Mouse (Mus musculus) embryonic facial prominence, embryonic 14.5 days (tissue): ENCODE results near the gene Map3k9. TPM values are rescaled to one million over a fixed set of nuclear protein-coding genes. Genes with fewer than 3 reads are reported as not detected.

Experiments used
- ATAC-seq: fragments of 200-750 bp; cut with Nextera tagmentation; 2 replicates; pipeline ENCODE4 v1.8.0; 2017; ENCODE audit warnings: low read depth, moderate number of reproducible peaks, moderate TSS enrichment
- DNase-seq: peaks from one replicate; pipeline ENCODE4 v3.0.0-alpha.2; 2015; ENCODE audit warnings: low spot score
- H3K27ac ChIP-seq: fragments of 300-500 bp; sonication (generic); replicated peaks from 2 replicates; pipeline ENCODE4 v1.5.1; 2014; ENCODE audit warnings: low read depth, mild to moderate bottlenecking, low read length, moderate library complexity
- H3K27me3 ChIP-seq: fragments of 300-500 bp; sonication (generic); replicated peaks from 2 replicates; pipeline ENCODE4 v1.6.1; 2014; ENCODE audit warnings: low read length; ENCODE audit not compliant: control insufficient read depth, insufficient read depth
- H3K36me3 ChIP-seq: fragments of 300-500 bp; sonication (generic); 2 replicates; pipeline ENCODE4 v1.6.1; 2014; ENCODE audit warnings: low read length, mixed read lengths; ENCODE audit not compliant: control insufficient read depth, insufficient read depth
- H3K4me1 ChIP-seq: fragments of 300-500 bp; sonication (generic); 2 replicates; pipeline ENCODE4 v1.6.1; 2014; ENCODE audit warnings: antibody characterized with exemption, low read length; ENCODE audit not compliant: control insufficient read depth, insufficient read depth
- H3K4me2 ChIP-seq: fragments of 300-500 bp; sonication (generic); 2 replicates; pipeline ENCODE4 v1.6.1; 2014; ENCODE audit warnings: low read depth, mild to moderate bottlenecking, low read length, moderate library complexity, mixed read lengths
- H3K4me3 ChIP-seq: fragments of 300-500 bp; sonication (generic); 2 replicates; pipeline ENCODE4 v1.5.1; 2014; ENCODE audit warnings: low read depth, mild to moderate bottlenecking, low read length
- H3K9ac ChIP-seq: fragments of 300-500 bp; sonication (generic); 2 replicates; pipeline ENCODE4 v1.6.1; 2014; ENCODE audit warnings: low read depth, mild to moderate bottlenecking, low read length, moderate library complexity, mixed read lengths
- H3K9me3 ChIP-seq: fragments of 300-500 bp; sonication (generic); 2 replicates; pipeline ENCODE4 v1.6.1; 2016; ENCODE audit warnings: low read length; ENCODE audit not compliant: control insufficient read depth
- WGBS: fragments of 180-500 bp; shearing (Covaris S2); extraction: QIAGEN DNeasy Blood & Tissue Kit; methylation state at CpG from one replicate; pipeline ENCODE4 v1.1.7; 2014; 5-methylcytosine and 5-hydroxymethylcytosine counted together
- polyA plus RNA-seq: library from polyadenylated mRNA; unstranded; fragments of >200 nt; fragmentation: Nextera tagmentation; extraction: Ambion mirVana; gene quantifications from 2 replicates; pipeline ENCODE4 v1.2.1, GENCODE M21; 2014

The Map3k9 gene
- polyA plus RNA-seq, 1 experiment from 2014 or later = 1.5 TPM

- Histone ChIP-seq H3K4me3 (no peak overlapping the region), H3K9ac (no peak overlapping the region), H3K9me3 (no peaks in the 10 kb centered on the region), H3K27ac (no peak overlapping the region), H3K4me2 (no peak overlapping the region), H3K27me3 (no peaks in the 10 kb centered on the region), H3K36me3 (no peaks in the 10 kb centered on the region), H3K4me1 (no peaks in the 10 kb centered on the region)
- no peak for ATAC-seq
- WGBS = 6% methylated on average over 7 of the region's 7 CpGs
- DNase-seq = peak; percentile 75
These were observed 15.6 kb upstream of the Map3k9 start for GRCm38 (mm10) chr12:81796541-81796940.

DNA sequence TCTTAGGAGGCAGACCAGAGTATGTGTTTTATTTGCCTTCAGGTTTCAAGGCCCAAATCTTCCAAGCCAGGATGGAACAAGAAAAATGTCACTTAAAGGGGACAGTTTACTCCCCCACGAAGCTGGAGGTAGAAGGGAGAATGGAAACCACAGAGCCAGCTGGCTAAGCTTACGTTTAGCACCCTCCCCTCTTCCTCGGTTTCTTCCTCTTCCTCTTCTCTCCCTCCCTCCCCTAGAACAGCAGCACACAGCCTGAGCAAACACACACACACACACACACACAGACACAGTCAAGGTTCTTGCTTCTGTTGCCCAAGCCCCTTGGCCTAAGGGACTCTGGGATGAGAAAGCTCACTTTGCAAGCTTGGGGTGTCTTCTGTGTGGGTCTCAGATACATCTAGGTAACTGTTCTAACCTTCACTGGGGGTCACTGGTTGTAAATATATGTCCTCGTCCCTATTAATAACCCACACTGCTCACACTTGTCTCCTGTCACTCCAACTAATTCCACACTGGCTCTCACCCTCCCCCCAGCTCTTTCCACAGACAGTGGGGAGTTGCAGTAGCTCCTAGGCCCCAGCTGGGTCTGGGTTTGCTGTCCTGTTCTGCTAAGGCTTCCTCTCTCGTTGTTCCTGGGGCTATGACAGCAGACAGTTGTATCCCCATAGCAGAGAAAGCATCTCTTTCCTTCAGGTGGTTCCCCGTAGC, 11.7 kb upstream of the Map3k9 start:
- Histone ChIP-seq H3K4me1 (no peaks in the 10 kb centered on the region), H3K4me3 (no peak overlapping the region), H3K4me2 (no peak overlapping the region), H3K9me3 (no peaks in the 10 kb centered on the region), H3K36me3 (no peaks in the 10 kb centered on the region), H3K27me3 (no peaks in the 10 kb centered on the region), H3K9ac (no peak overlapping the region), H3K27ac (no peak overlapping the region)
- ATAC-seq (no peak), DNase-seq (peak; percentile 4)
- 60% methylated on average over 6 of the region's 6 CpGs for WGBS

DNA sequence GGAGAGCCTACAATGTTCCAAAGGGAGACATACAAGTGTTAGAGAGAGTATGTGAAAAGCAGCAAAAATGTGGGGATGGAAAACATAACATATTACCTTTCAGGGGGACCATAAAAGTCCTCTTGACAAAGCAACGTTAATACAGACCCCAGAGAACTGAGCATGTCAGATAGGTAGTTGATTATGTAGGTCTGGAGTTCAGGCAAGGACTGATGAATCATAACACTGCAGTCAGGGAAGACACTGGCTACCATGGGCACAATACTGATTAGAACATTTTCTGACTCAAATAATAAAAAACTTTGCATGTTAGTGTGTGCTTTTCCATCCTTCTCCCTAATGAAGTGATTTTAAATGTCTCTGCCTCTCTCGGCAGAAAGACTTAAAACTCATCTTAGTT, 8.5 kb upstream of the Map3k9 start:
- H3K4me2 ChIP-seq = no peak overlapping the region
- no peak overlapping the region for H3K4me3 ChIP-seq
- no peak for DNase-seq
- H3K9me3 ChIP-seq = no peaks in the 10 kb centered on the region
- H3K36me3 ChIP-seq = no peaks in the 10 kb centered on the region
- WGBS = 60% methylated on average over 2 of the region's 2 CpGs
- no peaks in the 10 kb centered on the region for H3K27me3 ChIP-seq
- no peak overlapping the region for H3K27ac ChIP-seq
- ATAC-seq = no peak
- no peak overlapping the region for H3K9ac ChIP-seq
- no peaks in the 10 kb centered on the region for H3K4me1 ChIP-seq

DNA sequence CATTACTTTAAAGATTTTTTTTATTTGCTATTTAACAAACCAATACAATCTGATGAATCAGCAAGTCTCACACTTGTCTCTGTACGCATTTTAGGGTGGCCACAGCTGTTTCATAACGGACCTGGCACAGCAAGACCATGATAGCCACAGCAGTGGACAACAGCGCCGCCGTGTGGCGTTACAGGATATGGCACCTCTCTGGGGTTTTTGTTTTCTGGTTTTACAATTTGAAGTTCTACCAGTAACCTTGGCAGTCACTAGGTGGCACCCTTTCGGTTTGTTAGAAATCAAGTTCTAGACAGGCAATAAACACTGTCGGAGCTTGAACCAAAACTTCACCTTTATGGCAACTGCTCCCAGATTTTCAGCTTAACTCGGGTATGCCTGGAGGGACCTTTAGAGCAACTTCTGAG, 7.7 kb upstream of the Map3k9 start:
- H3K9me3 ChIP-seq = no peaks in the 10 kb centered on the region
- ATAC-seq (peak; percentile 39), DNase-seq (peak; percentile 93)
- H3K4me3 ChIP-seq = no peak overlapping the region
- H3K27ac ChIP-seq = no peak overlapping the region
- H3K27me3 ChIP-seq = no peaks in the 10 kb centered on the region
- H3K4me1 ChIP-seq = no peaks in the 10 kb centered on the region
- peak overlapping the region; percentile 23; the same call in 1 of the 2 replicates for H3K4me2 ChIP-seq
- no peaks in the 10 kb centered on the region for H3K36me3 ChIP-seq
- WGBS = 2% methylated on average over 9 of the region's 9 CpGs
- H3K9ac ChIP-seq = no peak overlapping the region

GRCm38 (mm10) chr12:81787262-81787661, 6.3 kb upstream of the Map3k9 start:
- H3K27ac ChIP-seq = no peak overlapping the region
- ATAC-seq = no peak
- no peak overlapping the region for H3K4me3 ChIP-seq
- H3K4me1 ChIP-seq = no peaks in the 10 kb centered on the region
- H3K9ac ChIP-seq = no peak overlapping the region
- WGBS = 44% methylated on average over 12 of the region's 12 CpGs
- H3K36me3 ChIP-seq = no peaks in the 10 kb centered on the region
- H3K4me2 ChIP-seq = no peak overlapping the region
- no peaks in the 10 kb centered on the region for H3K9me3 ChIP-seq
- DNase-seq = no peak
- peaks cover 12% of the 10 kb centered on the region for H3K27me3 ChIP-seq

GRCm38 (mm10) chr12:81783301-81783700, 2.3 kb upstream of the Map3k9 start:
- ATAC-seq (no peak), DNase-seq (no peak)
- no peak overlapping the region for H3K4me2 ChIP-seq
- H3K9me3 ChIP-seq = no peaks in the 10 kb centered on the region
- no peak overlapping the region for H3K9ac ChIP-seq
- no peaks in the 10 kb centered on the region for H3K4me1 ChIP-seq
- 69% methylated on average over 4 of the region's 4 CpGs for WGBS
- peaks cover 37% of the 10 kb centered on the region for H3K27me3 ChIP-seq
- no peaks in the 10 kb centered on the region for H3K36me3 ChIP-seq
- no peak overlapping the region for H3K27ac ChIP-seq
- no peak overlapping the region for H3K4me3 ChIP-seq

DNA sequence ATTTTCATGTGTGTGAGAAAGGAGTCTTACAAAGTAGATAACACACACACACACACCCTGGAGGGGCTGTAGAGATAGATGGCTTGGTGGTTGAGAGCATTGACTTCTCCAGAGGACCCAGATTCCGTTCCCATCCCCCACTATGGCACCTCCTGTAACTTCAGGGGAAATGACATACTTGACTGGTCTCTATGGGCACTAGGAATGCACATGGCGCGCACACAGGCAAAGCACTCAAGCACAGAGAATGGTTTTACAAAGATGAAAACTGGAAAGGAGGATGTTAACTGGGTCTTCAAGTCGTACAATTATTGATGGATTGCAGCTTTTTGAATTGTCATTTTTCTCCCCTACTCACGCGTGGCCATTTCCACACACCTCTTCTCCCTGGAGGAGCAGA, 1.6 kb upstream of the Map3k9 start:
- ATAC-seq (no peak), DNase-seq (no peak)
- Histone ChIP-seq H3K4me2 (no peak overlapping the region), H3K9me3 (no peaks in the 10 kb centered on the region), H3K36me3 (no peaks in the 10 kb centered on the region), H3K9ac (no peak overlapping the region), H3K27me3 (peaks cover 42% of the 10 kb centered on the region), H3K27ac (no peak overlapping the region), H3K4me3 (no peak overlapping the region), H3K4me1 (no peaks in the 10 kb centered on the region)
- 88% methylated on average over 6 of the region's 6 CpGs for WGBS

DNA sequence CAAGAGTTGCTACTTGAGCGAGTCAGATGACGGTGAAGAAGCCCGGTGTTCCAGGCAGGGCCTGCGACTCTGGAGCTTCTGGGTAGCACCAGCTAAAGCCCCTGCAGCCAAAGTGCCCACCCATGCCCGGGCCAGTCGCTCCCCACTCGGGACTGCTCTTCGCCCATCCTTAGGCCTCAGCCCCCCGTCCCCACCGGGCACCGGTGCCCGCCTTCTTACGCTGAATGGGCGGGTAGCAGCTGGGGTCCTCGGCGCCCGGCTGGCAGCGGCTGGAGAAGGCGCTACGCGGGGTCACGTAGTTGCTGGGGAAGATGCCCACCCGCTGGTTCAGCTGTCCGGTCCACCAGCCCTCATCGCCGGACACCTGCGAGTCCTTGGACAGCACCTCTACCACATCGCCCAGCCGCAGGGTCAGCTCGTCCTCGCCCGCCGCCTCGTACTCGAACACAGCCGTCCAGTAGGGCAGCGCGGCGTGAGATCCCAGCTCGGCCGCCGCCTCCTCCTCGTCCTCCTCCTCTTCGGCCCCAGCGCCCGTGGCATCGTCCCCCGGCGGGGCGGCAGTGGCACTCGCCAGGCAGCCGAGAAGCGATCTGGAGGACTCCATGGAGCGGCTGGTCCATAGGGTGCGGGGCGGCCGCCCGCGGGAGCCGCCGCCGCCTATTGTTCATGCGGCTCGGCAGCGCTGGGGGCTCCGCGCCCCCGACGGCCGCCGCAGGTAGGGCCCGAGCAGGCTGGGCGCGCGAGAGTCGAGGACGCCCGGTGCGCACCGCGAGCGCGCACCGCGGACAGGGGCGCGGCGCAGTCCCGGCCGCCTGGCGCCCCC, 493 bp downstream of the Map3k9 start:
- H3K4me1 ChIP-seq = no peaks in the 10 kb centered on the region
- peak overlapping the region; percentile 93 for H3K4me2 ChIP-seq
- ATAC-seq = peak; percentile 70; the same call in 1 of the 2 replicates
- peaks cover 42% of the 10 kb centered on the region for H3K27me3 ChIP-seq
- H3K4me3 ChIP-seq = peak overlapping the region; percentile 66
- H3K27ac ChIP-seq = no peak overlapping the region
- H3K9ac ChIP-seq = peak overlapping the region; percentile 69
- no peaks in the 10 kb centered on the region for H3K36me3 ChIP-seq
- WGBS = 1% methylated on average over 15 of the region's 91 CpGs
- H3K9me3 ChIP-seq = no peaks in the 10 kb centered on the region
- DNase-seq = no peak
